Mouse (Mus musculus) C2C12 (cell line): Measurements from ENCODE around the gene Actr1a.

Experiments used
- CTCF ChIP-seq: IDR thresholded peaks from one replicate; pipeline ENCODE4 v1.5.1; 2011; ENCODE audit not compliant: control insufficient read depth, insufficient read depth, insufficient read length
- MYOG ChIP-seq: IDR thresholded peaks from one replicate; pipeline ENCODE4 v1.6.1; 2011; ENCODE audit not compliant: control insufficient read depth, insufficient read length; ENCODE audit errors: extremely low read depth
- USF1 ChIP-seq: IDR thresholded peaks from one replicate; pipeline ENCODE4 v1.6.1; 2011; ENCODE audit warnings: low read depth, mild to moderate bottlenecking, control low read depth, moderate library complexity

- TF ChIP-seq USF1 (no peak), CTCF (no peak), MYOG (no peak)
Measured at GRCm38 (mm10) chr19:46399886-46400285, 4.3 kb upstream of the Actr1a start.
